Mouse (Mus musculus) 3134 (cell line): Measurements from ENCODE around the gene Olfr1322.

Experiments used
- DNase-seq: peaks from one replicate; pipeline ENCODE4 v3.0.0-alpha.2; 2011; ENCODE audit warnings: low spot score; ENCODE audit not compliant: insufficient read length; ENCODE audit errors: extremely low read depth

Gene Olfr1322

GRCm38 (mm10) chrX:49891383-49891782 lies at the start of gene Olfr1322:
Olfr1322 (minus strand) TSS chrX:49891483.
- no peak for DNase-seq

DNA sequence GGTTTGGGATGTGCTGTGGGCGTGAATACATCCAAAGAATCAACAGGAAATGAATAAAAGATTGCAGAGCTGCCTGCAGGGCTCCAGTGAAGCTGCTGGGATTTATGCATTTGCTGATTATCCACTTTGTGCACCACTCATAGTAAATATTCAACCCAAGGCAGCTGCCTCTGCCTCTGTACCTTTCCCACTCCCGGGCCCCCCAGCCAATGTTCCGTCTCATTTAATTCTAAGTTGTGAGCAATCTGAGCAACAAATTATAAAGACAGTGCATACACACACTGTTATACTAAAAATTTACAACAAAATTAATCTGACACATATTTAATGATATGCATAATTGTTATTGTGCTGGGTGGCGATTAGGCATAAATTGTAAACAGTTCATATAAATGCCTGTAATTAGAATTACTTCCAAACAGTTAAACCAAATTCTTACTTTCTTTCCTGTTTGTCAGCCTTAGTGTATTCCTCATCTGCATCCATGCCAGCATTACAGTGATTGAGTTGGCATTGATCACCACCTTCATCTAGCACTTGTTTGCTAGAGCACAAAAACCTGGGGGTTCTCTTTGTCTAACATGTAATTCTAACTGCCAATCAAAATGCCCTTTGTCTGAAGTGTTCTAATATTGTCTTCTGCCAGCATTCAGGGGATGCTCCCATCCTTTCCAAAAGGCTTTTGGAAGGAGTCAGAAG lies 13.5 kb downstream of the Olfr1322 start:
- no peak for DNase-seq
